Mouse (Mus musculus) kidney, postnatal 0 days (tissue): ENCODE measurements around the gene Tnfrsf1b. TPM values are rescaled to one million over a fixed set of nuclear protein-coding genes. Genes with fewer than 3 reads are reported as not detected.
"Not testable (repeated sequence)": the region's sequence is repeated elsewhere in the genome, so short reads cannot be mapped to it uniquely, and the experiment has no call there.

ENCODE experiments used
- ATAC-seq: fragments of 200-750 bp; cut with Nextera tagmentation; replicated peaks from 2 replicates; pipeline ENCODE4 v1.8.0; 2017; ENCODE audit warnings: low read depth, moderate number of reproducible peaks, moderate TSS enrichment, moderate library complexity; ENCODE audit not compliant: low FRiP score
- DNase-seq: peaks from one replicate; pipeline ENCODE4 v3.0.0-alpha.2; 2016; ENCODE audit warnings: low spot score
- H3K27ac ChIP-seq: fragments of 300-500 bp; sonication (generic); 2 replicates; pipeline ENCODE4 v1.5.1; 2014; ENCODE audit warnings: mild to moderate bottlenecking
- H3K27me3 ChIP-seq: fragments of 300-500 bp; sonication (generic); 2 replicates; pipeline ENCODE4 v1.6.1; 2014; ENCODE audit warnings: low read length, mixed read lengths; ENCODE audit not compliant: insufficient read depth
- H3K36me3 ChIP-seq: fragments of 300-500 bp; sonication (generic); 2 replicates; pipeline ENCODE4 v1.6.1; 2014; ENCODE audit warnings: low read length, mixed read lengths; ENCODE audit not compliant: insufficient read depth
- H3K4me1 ChIP-seq: fragments of 300-500 bp; sonication (generic); replicated peaks from 2 replicates; pipeline ENCODE4 v1.6.1; 2014; ENCODE audit warnings: antibody characterized with exemption, low read length, mixed read lengths; ENCODE audit not compliant: insufficient read depth
- H3K4me2 ChIP-seq: fragments of 300-500 bp; sonication (generic); 2 replicates; pipeline ENCODE4 v1.6.1; 2014; ENCODE audit warnings: mild to moderate bottlenecking, low read length, moderate library complexity, mixed read lengths
- H3K4me3 ChIP-seq: fragments of 300-500 bp; sonication (generic); replicated peaks from 2 replicates; pipeline ENCODE4 v1.5.1; 2014; ENCODE audit warnings: low read depth, low read length
- H3K9ac ChIP-seq: fragments of 300-500 bp; sonication (generic); 2 replicates; pipeline ENCODE4 v1.6.1; 2014; ENCODE audit warnings: low read depth, low read length
- H3K9me3 ChIP-seq: fragments of 300-500 bp; sonication (generic); replicated peaks from 2 replicates; pipeline ENCODE4 v1.6.1; 2016; ENCODE audit warnings: low read length, inconsistent platforms, mixed read lengths
- CTCF ChIP-seq: IDR thresholded peaks from 2 replicates; pipeline ENCODE4 v1.5.1; 2016; ENCODE audit warnings: antibody characterized with exemption, low read depth, mild to moderate bottlenecking, moderate library complexity
- WGBS: fragments of 180-500 bp; shearing (Covaris S2); extraction: QIAGEN DNeasy Blood & Tissue Kit; methylation state at CpG from one replicate; pipeline ENCODE4 v1.1.7; 2014; 5-methylcytosine and 5-hydroxymethylcytosine counted together
- polyA plus RNA-seq: library from polyadenylated mRNA; unstranded; fragments of >200 nt; fragmentation: Nextera tagmentation; extraction: Ambion mirVana; gene quantifications from 2 replicates; pipeline ENCODE4 v1.2.1, GENCODE M21; 2015

Tnfrsf1b gene
- polyA plus RNA-seq, 1 experiment from 2014 or later, result 2.5 TPM

- H3K27me3 ChIP-seq, result no peaks in the 10 kb centered on the region
Measured at GRCm38 (mm10) chr4:145192686-145193085, 54.0 kb downstream of the Tnfrsf1b start.

GRCm38 (mm10) chr4:145188561-145188960, 58.1 kb downstream of the Tnfrsf1b start:
- no peak overlapping the region for H3K9ac ChIP-seq
- no peaks in the 10 kb centered on the region for H3K27me3 ChIP-seq
- peaks cover 3% of the 10 kb centered on the region for H3K4me1 ChIP-seq
- TF ChIP-seq CTCF, result no peak
- no peaks in the 10 kb centered on the region for H3K9me3 ChIP-seq
- no peak for DNase-seq
- H3K27ac ChIP-seq, result no peak overlapping the region
- peaks cover 19% of the 10 kb centered on the region for H3K36me3 ChIP-seq
- no peak overlapping the region for H3K4me3 ChIP-seq
- no peak for ATAC-seq
- no peak overlapping the region for H3K4me2 ChIP-seq

More at GRCm38 (mm10) chr4:145192686-145193085, 54.0 kb downstream of the Tnfrsf1b start:
- Histone ChIP-seq H3K4me3 (no peak overlapping the region), H3K4me2 (no peak overlapping the region), H3K9ac (no peak overlapping the region), H3K36me3 (peaks cover 12% of the 10 kb centered on the region; the same call in 1 of the 2 replicates), H3K27ac (no peak overlapping the region), H3K4me1 (peaks cover 8% of the 10 kb centered on the region), H3K9me3 (no peaks in the 10 kb centered on the region)
- ATAC-seq (no peak), DNase-seq (no peak)
- TF ChIP-seq CTCF, result no peak

- H3K27ac ChIP-seq, result no peak overlapping the region
- ATAC-seq, result no peak
Measured at GRCm38 (mm10) chr4:145187619-145188018, 59.1 kb downstream of the Tnfrsf1b start.

GRCm38 (mm10) chr4:145178918-145179549, 67.6 kb downstream of the Tnfrsf1b start:
- H3K4me2 ChIP-seq, result no peak overlapping the region
- H3K4me3 ChIP-seq, result no peak overlapping the region
- no peak overlapping the region for H3K27ac ChIP-seq
- DNase-seq, result no peak
- peaks cover 21% of the 10 kb centered on the region for H3K36me3 ChIP-seq
- TF ChIP-seq CTCF, result no peak
- no peaks in the 10 kb centered on the region for H3K27me3 ChIP-seq
- H3K9me3 ChIP-seq, result no peaks in the 10 kb centered on the region
- no peaks in the 10 kb centered on the region for H3K4me1 ChIP-seq
- H3K9ac ChIP-seq, result no peak overlapping the region
- WGBS, result 98% methylated on average over 5 of the region's 5 CpGs
- no peak for ATAC-seq

More at GRCm38 (mm10) chr4:145187619-145188018, 59.1 kb downstream of the Tnfrsf1b start:
- no peak for DNase-seq
- Histone ChIP-seq H3K9me3 (no peaks in the 10 kb centered on the region), H3K4me1 (no peaks in the 10 kb centered on the region), H3K9ac (no peak overlapping the region), H3K4me3 (no peak overlapping the region), H3K27me3 (no peaks in the 10 kb centered on the region), H3K4me2 (no peak overlapping the region), H3K36me3 (peaks cover 19% of the 10 kb centered on the region)
- TF ChIP-seq CTCF, result no peak
- WGBS, result 70% methylated on average over 2 of the region's 2 CpGs

- H3K4me3 ChIP-seq, H3K27ac ChIP-seq: not testable (repeated sequence)
- H3K36me3 ChIP-seq, result peaks cover 44% of the 10 kb centered on the region
Measured at GRCm38 (mm10) chr4:145165542-145165941, 81.1 kb downstream of the Tnfrsf1b start.

GRCm38 (mm10) chr4:145164111-145164510, 82.6 kb downstream of the Tnfrsf1b start:
- 96% methylated on average over 4 of the region's 4 CpGs for WGBS
- H3K36me3 ChIP-seq, result peaks cover 32% of the 10 kb centered on the region

More at GRCm38 (mm10) chr4:145165542-145165941, 81.1 kb downstream of the Tnfrsf1b start:
- DNase-seq, H3K9ac ChIP-seq, H3K9me3 ChIP-seq, H3K4me1 ChIP-seq, H3K27me3 ChIP-seq, H3K4me2 ChIP-seq: not testable (repeated sequence)
- peak; percentile 56 for ATAC-seq
- WGBS, result 69% methylated on average over 3 of the region's 3 CpGs

More at GRCm38 (mm10) chr4:145164111-145164510, 82.6 kb downstream of the Tnfrsf1b start:
- Histone ChIP-seq H3K27ac (no peak overlapping the region), H3K4me1 (no peaks in the 10 kb centered on the region), H3K27me3 (no peaks in the 10 kb centered on the region), H3K4me2 (no peak overlapping the region), H3K9ac (no peak overlapping the region), H3K9me3 (no peaks in the 10 kb centered on the region), H3K4me3 (no peak overlapping the region)
- TF ChIP-seq CTCF, result no peak
- DNase-seq, result no peak
- ATAC-seq, result no peak

Other genes starting within 250 kb of the Tnfrsf1b start
- 14.7 and 15.2 TPM in 2 replicates for gene Vps13d, start 51.9 kb downstream of the Tnfrsf1b start, polyA plus RNA-seq
- 0.05 and 0.08 TPM in 2 replicates for gene Tnfrsf8, start 68.3 kb upstream of the Tnfrsf1b start, polyA plus RNA-seq